20 mouse cellular contexts compared by ENCODE assay signal in genomic region chr6:18254586-18254985, GRCm38 (mm10).
A peak's percentile ranks its signal among the peaks of the same experiment; 100 is the strongest.
DNase-seq lines count a peak whose midpoint lies in the region; ATAC-seq and TF ChIP-seq lines count a peak whose summit lies in the region.
"Had no signal": no experiment of that assay in that cellular context is flagged by ENCODE, and none has a peak within 500 bp of the region (broad histone marks: within the 10 kb centered on the region; RNA-seq: fewer than 3 reads in every experiment).

No protein-coding gene starts in this region.

- H3K4me1 ChIP-seq in hindbrain, postnatal 0 days (ENCODE audit: insufficient read depth, low read length): no peaks in the 10 kb centered on the region
- H3K4me1 ChIP-seq in hindbrain, embryonic 13.5 days (replicated peaks): no peaks in the 10 kb centered on the region
- H3K4me1 ChIP-seq: embryonic facial prominence, embryonic 12.5 days; forebrain, embryonic 15.5 days; heart, embryonic 13.5 days; hindbrain, embryonic 15.5 days had no signal

- 30% methylated on average over 5 of the region's 5 CpGs for WGBS in hindbrain, postnatal 0 days
- 29% methylated on average over 5 of the region's 5 CpGs for WGBS in hindbrain, embryonic 13.5 days

- H3K9ac ChIP-seq in hindbrain, postnatal 0 days (replicated peaks; ENCODE audit: low read length): no peak overlapping the region
- no peak overlapping the region for H3K9ac ChIP-seq in hindbrain, embryonic 13.5 days
- H3K9ac ChIP-seq: embryonic facial prominence, embryonic 12.5 days; forebrain, embryonic 15.5 days; heart, embryonic 13.5 days; hindbrain, embryonic 15.5 days had no signal

- H3K27ac ChIP-seq in hindbrain, postnatal 0 days: no peak overlapping the region
- H3K27ac ChIP-seq in hindbrain, embryonic 13.5 days: no peak overlapping the region
- H3K27ac ChIP-seq: embryonic facial prominence, embryonic 12.5 days; forebrain, embryonic 15.5 days; heart, embryonic 13.5 days; hindbrain, embryonic 15.5 days had no signal

- TF ChIP-seq CTCF in hindbrain, postnatal 0 days (IDR thresholded peaks at IDR 0.05; ENCODE audit: low read depth): no peak
- no peak for TF ChIP-seq CTCF in brain, embryonic 14.5 days (IDR thresholded peaks at IDR 0.05; ENCODE audit: borderline replicate concordance, extremely low read depth, insufficient read depth, insufficient read length)

- H3K4me2 ChIP-seq in hindbrain, postnatal 0 days (ENCODE audit: low read depth, low read length): no peak overlapping the region
- no peak overlapping the region for H3K4me2 ChIP-seq in hindbrain, embryonic 13.5 days
- H3K4me2 ChIP-seq: embryonic facial prominence, embryonic 12.5 days; forebrain, embryonic 15.5 days; heart, embryonic 13.5 days; hindbrain, embryonic 15.5 days had no signal

- no peak for TF ChIP-seq POLR2A in brain, embryonic 14.5 days (IDR thresholded peaks at IDR 0.05; ENCODE audit: borderline replicate concordance, extremely low read depth, insufficient read depth, insufficient read length, poor library complexity, severe bottlenecking)

- H3K36me3 ChIP-seq in hindbrain, postnatal 0 days (ENCODE audit: insufficient read depth, low read length): no peaks in the 10 kb centered on the region
- no peaks in the 10 kb centered on the region for H3K36me3 ChIP-seq in hindbrain, embryonic 13.5 days
- H3K36me3 ChIP-seq: embryonic facial prominence, embryonic 12.5 days; forebrain, embryonic 15.5 days; heart, embryonic 13.5 days; hindbrain, embryonic 15.5 days had no signal

- no peaks in the 10 kb centered on the region for H3K27me3 ChIP-seq in hindbrain, postnatal 0 days (ENCODE audit: insufficient read depth, low read length)
- peaks cover 8% of the 10 kb centered on the region for H3K27me3 ChIP-seq in hindbrain, embryonic 13.5 days
- H3K27me3 ChIP-seq: CH12.LX; embryonic facial prominence, embryonic 12.5 days; forebrain, embryonic 15.5 days; heart, embryonic 13.5 days; Patski had no signal

- no peaks in the 10 kb centered on the region for H3K9me3 ChIP-seq in hindbrain, postnatal 0 days (ENCODE audit: low read length)
- no peaks in the 10 kb centered on the region for H3K9me3 ChIP-seq in hindbrain, embryonic 13.5 days
- H3K9me3 ChIP-seq: embryonic facial prominence, embryonic 12.5 days; forebrain, embryonic 15.5 days; heart, embryonic 13.5 days; hindbrain, embryonic 15.5 days had no signal

- no peak overlapping the region for H3K4me3 ChIP-seq in hindbrain, postnatal 0 days (ENCODE audit: low read length)
- H3K4me3 ChIP-seq in hindbrain, embryonic 13.5 days: no peak overlapping the region
- H3K4me3 ChIP-seq: embryonic facial prominence, embryonic 12.5 days; forebrain, embryonic 15.5 days; heart, embryonic 13.5 days; hindbrain, embryonic 15.5 days had no signal

- DNase-seq in hindbrain, postnatal 0 days (ENCODE audit: low spot score): peak; percentile 6
- DNase-seq in brain, embryonic 14.5 days (ENCODE audit: low read depth): peak; percentile 15
- DNase-seq in embryo, embryonic 11 days: peak; percentile 5
- peak; percentile 51 for DNase-seq in retina, postnatal 1 day
- DNase-seq in cerebellum, adult 11 months: no peak
- DNase-seq: adrenal gland, postnatal 14 days; cerebellum, adult 8-10 months; cerebellum, postnatal 14 days; gastrocnemius, postnatal 36 days; heart, adult 11 months; heart, postnatal 4 days had no signal

- ATAC-seq in hindbrain, postnatal 0 days: no peak
- ATAC-seq in hindbrain, embryonic 13.5 days (ENCODE audit: low FRiP score): no peak
- ATAC-seq: activated CD4-positive, CD25-positive, alpha-beta regulatory T cell, adult 4 months; forebrain, embryonic 15.5 days; inflammation-experienced regulatory T-cells, adult 6 months; Patski had no signal
